Mouse (Mus musculus) neutrophil, adult 65 days (primary cell): Measurements from ENCODE around the gene Triml1. TPM values are rescaled to one million over a fixed set of nuclear protein-coding genes. Genes with fewer than 3 reads are reported as not detected.

ENCODE experiments used
- total RNA-seq: library from RNA; stranded (reverse); gene quantifications from 2 replicates; pipeline ENCODE4 v1.2.4, GENCODE M21; 2023

Triml1 gene
- total RNA-seq, result not detected in 2 replicates

DNA sequence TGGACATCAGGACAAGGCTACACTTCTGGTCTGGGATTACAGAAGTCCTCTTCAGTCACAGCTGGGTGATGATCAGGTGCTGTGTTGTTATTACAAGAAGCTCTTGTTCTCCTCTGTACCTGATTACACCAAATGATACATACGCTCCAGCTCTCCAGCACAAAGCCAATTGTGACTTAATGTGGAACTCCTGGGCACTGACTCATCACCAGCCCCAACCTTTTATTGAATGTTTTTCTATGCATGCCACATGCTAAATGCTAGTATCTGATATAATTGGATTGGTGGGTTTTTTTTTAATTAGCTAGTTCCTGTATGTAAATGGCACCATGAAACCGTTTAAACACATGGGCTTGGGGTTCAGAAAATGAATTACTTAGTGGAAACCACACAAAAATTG is at the start of gene Triml1:
Triml1 (minus strand) TSS at position 101 of the 400 bp plus-strand sequence.

DNA sequence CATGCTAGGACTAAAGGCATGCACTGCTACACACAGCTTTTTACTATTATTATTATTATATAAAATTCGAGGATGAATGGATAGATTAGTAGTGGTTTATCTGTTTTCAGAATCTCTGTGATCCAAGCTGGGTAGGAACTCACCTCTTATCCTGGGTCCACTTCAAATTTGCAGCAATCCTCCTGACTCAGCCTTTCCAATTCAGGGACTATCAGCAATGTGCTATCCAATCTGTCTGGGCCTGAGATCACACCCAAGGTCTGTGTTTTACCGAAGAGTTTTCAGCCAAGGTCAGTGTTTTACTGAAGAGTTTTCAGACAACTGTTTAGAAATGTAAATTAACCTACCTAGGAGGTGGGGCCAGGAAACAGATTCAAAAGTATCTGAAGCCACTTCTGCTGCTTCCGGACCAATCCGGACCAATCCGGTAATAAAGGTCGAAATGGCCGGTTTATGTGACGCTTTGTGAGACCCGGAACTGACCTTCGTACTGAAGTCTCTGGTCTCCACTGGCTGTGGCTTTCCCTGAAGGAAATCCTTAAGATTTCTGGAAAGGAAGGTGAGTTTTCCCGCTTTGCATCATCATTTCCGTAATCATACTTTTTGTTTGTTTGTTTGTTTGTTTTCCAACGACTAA is 38.9 kb upstream of the Triml1 start, which contains the start of gene Triml2:
Triml2 (plus strand) TSS at position 488 of the 637 bp plus-strand sequence.

Other genes starting within 250 kb of the Triml1 start
- gene Triml2, start 39.1 kb upstream of the Triml1 start, total RNA-seq, result not detected in 2 replicates
- gene Zfp42, start 165.5 kb upstream of the Triml1 start, total RNA-seq, result not detected in 2 replicates